Mouse (Mus musculus): Measurements from ENCODE around the gene Klhl25. TPM values are rescaled to one million over a fixed set of nuclear protein-coding genes. Genes with fewer than 3 reads are reported as not detected.
"Not testable (repeated sequence)": the region's sequence is repeated elsewhere in the genome, so short reads cannot be mapped to it uniquely, and the experiment has no call there.

The Klhl25 gene
- polyA plus RNA-seq, 1 experiment from 2014 or later = 21.2 TPM

- not testable (repeated sequence) for H3K4me2 ChIP-seq; H3K27me3 ChIP-seq (ENCODE audit: control insufficient read depth, insufficient read depth, low read length); H3K4me1 ChIP-seq (ENCODE audit: control insufficient read depth, insufficient read depth, low read length); ATAC-seq (ENCODE audit: low FRiP score); H3K4me3 ChIP-seq (ENCODE audit: low read depth, low read length); H3K9me3 ChIP-seq (ENCODE audit: control insufficient read depth, low read length); H3K9ac ChIP-seq (ENCODE audit: low read length); H3K36me3 ChIP-seq (ENCODE audit: control insufficient read depth, insufficient read depth, low read length); H3K27ac ChIP-seq (ENCODE audit: low read depth, low read length)
- DNase-seq (ENCODE audit: low spot score, missing footprints) = peak; percentile 37
- WGBS = 89% methylated on average over 3 of the region's 3 CpGs
Measured at GRCm38 (mm10) chr7:75919745-75920144, 71.6 kb downstream of the Klhl25 start.

All from midbrain, embryonic 11.5 days (tissue).